Mouse (Mus musculus) midbrain, postnatal 0 days (tissue): ENCODE data around the gene Col23a1. TPM values are rescaled to one million over a fixed set of nuclear protein-coding genes. Genes with fewer than 3 reads are reported as not detected.

Source experiments
- ATAC-seq: fragments of 200-750 bp; cut with Nextera tagmentation; 2 replicates; pipeline ENCODE4 v1.8.0; 2017; ENCODE audit warnings: moderate number of reproducible peaks, mild to moderate bottlenecking, moderate TSS enrichment, moderate library complexity; ENCODE audit not compliant: low FRiP score
- DNase-seq: peaks from one replicate; pipeline ENCODE4 v3.0.0-alpha.2; 2015; ENCODE audit warnings: low spot score
- H3K27ac ChIP-seq: fragments of 300-500 bp; sonication (generic); 2 replicates; pipeline ENCODE4 v1.5.1; 2014; ENCODE audit warnings: low read depth, mild to moderate bottlenecking, low read length, mixed read lengths
- H3K27me3 ChIP-seq: fragments of 300-500 bp; sonication (generic); 2 replicates; pipeline ENCODE4 v1.6.1; 2014; ENCODE audit warnings: low read length, control low read depth, mixed read lengths; ENCODE audit not compliant: insufficient read depth
- H3K36me3 ChIP-seq: fragments of 300-500 bp; sonication (generic); 2 replicates; pipeline ENCODE4 v1.6.1; 2014; ENCODE audit warnings: low read length, control low read depth, mixed read lengths; ENCODE audit not compliant: insufficient read depth
- H3K4me1 ChIP-seq: fragments of 300-500 bp; sonication (generic); 2 replicates; pipeline ENCODE4 v1.6.1; 2014; ENCODE audit warnings: mild to moderate bottlenecking, control low read depth, antibody characterized with exemption, low read length, mixed read lengths; ENCODE audit not compliant: insufficient read depth
- H3K4me2 ChIP-seq: fragments of 300-500 bp; sonication (generic); 2 replicates; pipeline ENCODE4 v1.6.1; 2014; ENCODE audit warnings: low read depth, mild to moderate bottlenecking, low read length, mixed read lengths; ENCODE audit not compliant: poor library complexity, severe bottlenecking
- H3K4me3 ChIP-seq: fragments of 300-500 bp; sonication (generic); 2 replicates; pipeline ENCODE4 v1.5.1; 2014; ENCODE audit warnings: low read depth, mild to moderate bottlenecking, low read length, moderate library complexity
- H3K9ac ChIP-seq: fragments of 300-500 bp; sonication (generic); replicated peaks from 2 replicates; pipeline ENCODE4 v1.6.1; 2014; ENCODE audit warnings: mild to moderate bottlenecking, low read length, moderate library complexity, mixed read lengths; ENCODE audit not compliant: poor library complexity, severe bottlenecking
- H3K9me3 ChIP-seq: fragments of 300-500 bp; sonication (generic); 2 replicates; pipeline ENCODE4 v1.6.1; 2016; ENCODE audit warnings: low read length, control low read depth
- CTCF ChIP-seq: IDR thresholded peaks from 2 replicates; pipeline ENCODE4 v1.5.1; 2016; ENCODE audit warnings: antibody characterized with exemption, mild to moderate bottlenecking
- WGBS: fragments of 180-500 bp; shearing (Covaris S2); extraction: QIAGEN DNeasy Blood & Tissue Kit; methylation state at CpG from one replicate; pipeline ENCODE4 v1.1.7; 2014; 5-methylcytosine and 5-hydroxymethylcytosine counted together
- polyA plus RNA-seq: library from polyadenylated mRNA; unstranded; fragments of >200 nt; fragmentation: Nextera tagmentation; extraction: Ambion mirVana; gene quantifications from 2 replicates; pipeline ENCODE4 v1.2.1, GENCODE M21; 2015
- total RNA-seq: library from RNA; depleted of rRNA; stranded (reverse); fragments of >200 nt; gene quantifications from 2 replicates; pipeline ENCODE4 v1.2.3, GENCODE M21; 2014

Col23a1 gene
- total and polyA plus RNA-seq, 2 experiments from 2014 or later: 4.5 to 13.5 TPM

DNA sequence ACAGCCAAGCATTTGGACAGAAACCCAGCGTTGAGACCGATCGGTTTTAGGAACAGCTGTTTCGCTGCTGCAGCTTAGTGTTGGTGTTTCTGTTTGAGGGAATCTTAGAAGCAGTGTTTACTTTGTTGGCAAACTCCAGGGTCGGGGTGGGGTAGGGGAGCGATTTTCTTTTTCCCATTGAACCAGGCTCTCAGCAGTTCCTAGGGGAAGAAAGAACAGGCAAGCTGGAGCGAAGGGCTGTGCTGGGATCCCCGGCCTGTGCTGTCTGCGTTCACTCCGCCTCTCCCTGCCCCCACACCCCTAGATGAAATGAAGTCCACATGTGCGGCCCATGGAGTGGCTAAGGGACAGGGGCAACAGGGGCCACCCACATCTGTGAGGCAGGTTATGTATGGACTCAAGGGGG is 243.4 kb downstream of the Col23a1 start:
- ATAC-seq (no peak), DNase-seq (no peak)
- Histone ChIP-seq H3K27me3 (no peaks in the 10 kb centered on the region), H3K4me3 (no peak overlapping the region), H3K4me2 (no peak overlapping the region), H3K9me3 (no peaks in the 10 kb centered on the region), H3K4me1 (no peaks in the 10 kb centered on the region), H3K27ac (no peak overlapping the region), H3K9ac (no peak overlapping the region), H3K36me3 (no peaks in the 10 kb centered on the region)
- WGBS: 66% methylated on average over 11 of the region's 11 CpGs
- no peak for TF ChIP-seq CTCF

DNA sequence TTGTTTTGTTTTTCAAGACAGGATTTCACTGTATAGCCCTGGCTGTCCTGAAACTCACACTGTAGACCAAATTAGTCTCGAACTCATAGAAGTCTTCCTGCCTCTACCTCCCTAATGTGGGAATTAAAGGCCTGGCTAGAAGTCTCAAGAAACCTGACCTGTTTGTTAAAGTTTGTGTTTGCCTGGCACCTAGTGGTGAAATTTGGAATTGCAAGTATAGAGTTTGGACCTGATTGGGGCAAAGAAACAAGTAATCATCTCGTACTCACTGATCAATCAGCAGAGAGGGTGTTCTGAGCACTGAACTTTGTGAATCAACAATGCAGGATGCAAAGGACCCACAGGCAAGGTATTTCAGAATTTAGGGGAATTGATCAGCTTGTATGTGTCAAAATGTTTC is 244.6 kb downstream of the Col23a1 start:
- Histone ChIP-seq H3K27ac (no peak overlapping the region), H3K9me3 (no peaks in the 10 kb centered on the region), H3K4me3 (no peak overlapping the region), H3K4me2 (no peak overlapping the region), H3K27me3 (no peaks in the 10 kb centered on the region), H3K36me3 (no peaks in the 10 kb centered on the region), H3K4me1 (no peaks in the 10 kb centered on the region), H3K9ac (no peak overlapping the region)
- peak; percentile 88 for TF ChIP-seq CTCF
- 21% methylated on average over 2 of the region's 2 CpGs for WGBS
- peak; percentile 67 for DNase-seq
- no peak for ATAC-seq

DNA sequence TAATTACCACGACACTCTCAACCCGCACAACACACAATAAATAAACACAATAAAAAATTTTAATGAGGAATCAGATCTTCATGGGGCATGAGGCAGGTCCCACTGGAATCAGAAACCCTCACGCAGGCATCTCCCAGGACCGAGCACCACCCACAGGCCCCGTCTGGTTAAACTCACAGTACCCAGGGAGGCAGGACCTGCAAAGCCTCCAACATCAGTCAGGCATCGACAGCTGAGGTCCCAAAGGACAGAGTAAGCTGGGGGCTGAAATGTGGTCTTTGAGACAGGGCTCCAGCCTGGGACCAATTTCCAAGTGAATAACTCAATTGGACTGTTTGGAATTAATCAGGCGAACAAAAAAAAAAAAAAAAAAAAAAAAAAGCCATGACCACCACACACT is 248.7 kb downstream of the Col23a1 start:
- no peak for ATAC-seq
- Histone ChIP-seq H3K27me3 (no peaks in the 10 kb centered on the region), H3K9me3 (no peaks in the 10 kb centered on the region), H3K9ac (no peak overlapping the region), H3K4me1 (no peaks in the 10 kb centered on the region), H3K4me3 (no peak overlapping the region), H3K4me2 (no peak overlapping the region), H3K27ac (no peak overlapping the region), H3K36me3 (no peaks in the 10 kb centered on the region)
- WGBS: 43% methylated on average over 7 of the region's 7 CpGs
- no peak for TF ChIP-seq CTCF
- DNase-seq: no peak

DNA sequence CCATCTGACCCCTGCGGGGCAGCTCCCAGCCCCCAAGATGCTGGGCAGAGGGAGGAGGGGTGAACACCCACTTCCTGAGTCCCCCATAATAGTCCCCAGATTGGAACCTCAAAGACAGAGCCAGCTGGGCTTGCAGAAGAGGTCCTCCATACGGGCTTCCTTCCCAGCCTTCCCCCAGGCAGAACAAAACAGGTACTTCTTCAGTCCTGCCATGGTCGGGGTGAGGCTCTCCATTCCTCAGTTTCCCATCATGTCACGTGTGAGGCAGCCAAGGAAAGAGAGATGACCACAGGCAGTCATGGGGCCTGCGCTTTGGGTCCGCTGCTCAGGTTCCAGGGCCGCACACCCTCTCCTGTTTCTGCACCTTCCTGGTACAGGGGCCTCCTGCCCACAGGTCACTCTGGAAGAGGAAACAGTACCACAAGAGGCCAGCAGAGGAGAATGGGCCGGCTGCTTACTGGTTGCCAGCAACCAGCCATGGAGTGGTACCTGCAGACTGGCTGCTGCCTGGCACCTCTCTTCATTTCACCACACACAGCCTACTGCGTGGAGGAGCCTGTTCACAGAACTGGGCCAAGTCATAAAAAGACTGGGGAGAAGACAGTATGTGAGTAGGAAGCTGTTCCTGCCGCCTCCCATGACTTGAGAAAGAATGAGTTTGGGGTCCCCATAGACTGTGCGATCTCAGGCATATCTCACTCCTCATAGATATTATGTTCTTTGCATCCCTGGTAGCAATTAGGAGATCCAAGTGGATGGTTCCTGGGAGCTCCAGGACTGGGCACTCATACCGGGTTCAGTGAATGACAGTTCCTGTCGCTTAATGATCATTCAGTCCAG is 249.4 kb downstream of the Col23a1 start:
- Histone ChIP-seq H3K4me3 (no peak overlapping the region), H3K36me3 (no peaks in the 10 kb centered on the region), H3K9me3 (no peaks in the 10 kb centered on the region), H3K4me2 (no peak overlapping the region), H3K27ac (no peak overlapping the region), H3K27me3 (no peaks in the 10 kb centered on the region), H3K9ac (no peak overlapping the region), H3K4me1 (no peaks in the 10 kb centered on the region)
- no peak for TF ChIP-seq CTCF
- no peak for DNase-seq
- WGBS: 65% methylated on average over 13 of the region's 13 CpGs
- no peak for ATAC-seq

DNA sequence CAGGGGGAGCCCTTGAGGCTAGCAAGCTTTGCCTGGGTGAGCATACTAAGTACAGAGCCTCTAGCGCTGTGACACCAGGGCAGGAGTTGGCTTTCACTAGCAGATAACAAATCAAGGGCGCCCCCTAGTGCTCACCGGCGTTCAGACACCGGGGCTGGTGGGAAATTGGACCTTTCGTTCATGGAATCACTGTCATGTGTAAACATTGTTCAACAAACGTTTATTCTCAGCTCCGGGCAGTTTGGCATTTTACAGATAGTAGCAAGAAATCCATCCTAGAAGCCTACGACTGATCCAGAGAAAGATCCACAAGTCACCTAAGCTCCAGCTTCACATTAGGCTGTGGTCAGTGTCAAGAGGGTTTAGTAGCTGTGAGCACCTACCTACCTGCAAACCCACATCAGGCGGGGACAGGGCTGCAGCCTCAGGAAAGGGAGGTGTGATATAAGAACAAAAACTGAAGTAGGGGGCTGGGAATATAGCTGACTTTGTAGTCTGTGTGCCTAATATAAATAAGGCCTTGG is 250.1 kb downstream of the Col23a1 start:
- no peaks in the 10 kb centered on the region for H3K36me3 ChIP-seq
- no peak overlapping the region for H3K9ac ChIP-seq
- DNase-seq: peak; percentile 98
- ATAC-seq: peak; percentile 82
- WGBS: 12% methylated on average over 10 of the region's 10 CpGs
- no peak overlapping the region for H3K4me3 ChIP-seq
- no peaks in the 10 kb centered on the region for H3K4me1 ChIP-seq
- H3K4me2 ChIP-seq: no peak overlapping the region
- no peaks in the 10 kb centered on the region for H3K27me3 ChIP-seq
- H3K9me3 ChIP-seq: no peaks in the 10 kb centered on the region
- TF ChIP-seq CTCF: peak; percentile 98
- no peak overlapping the region for H3K27ac ChIP-seq

DNA sequence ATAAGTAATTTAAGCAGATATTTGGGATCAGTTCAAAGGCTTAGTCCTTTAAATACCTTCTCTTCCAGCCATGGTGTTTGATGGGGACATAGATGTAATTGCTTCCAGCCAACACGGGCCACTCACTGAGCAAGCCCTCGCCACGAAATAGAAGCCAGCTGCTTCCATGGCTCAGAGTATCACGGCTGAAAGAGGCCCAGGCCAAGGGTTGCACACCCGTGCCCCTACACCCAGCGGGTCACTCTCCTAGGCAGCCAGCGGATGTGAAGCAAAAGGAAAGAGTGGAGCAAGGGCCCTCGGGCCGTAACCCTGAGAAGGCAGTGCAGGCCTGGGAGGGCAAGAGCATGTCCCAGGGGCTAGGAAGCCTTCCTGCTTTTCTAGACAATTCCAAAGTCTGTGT is 252.7 kb downstream of the Col23a1 start:
- ATAC-seq (no peak), DNase-seq (no peak)
- no peak overlapping the region for H3K27ac ChIP-seq
- H3K9me3 ChIP-seq: no peaks in the 10 kb centered on the region
- no peaks in the 10 kb centered on the region for H3K4me1 ChIP-seq
- TF ChIP-seq CTCF: no peak
- WGBS: 66% methylated on average over 9 of the region's 9 CpGs
- H3K9ac ChIP-seq: no peak overlapping the region
- H3K4me3 ChIP-seq: no peak overlapping the region
- no peak overlapping the region for H3K4me2 ChIP-seq
- H3K36me3 ChIP-seq: no peaks in the 10 kb centered on the region
- H3K27me3 ChIP-seq: no peaks in the 10 kb centered on the region
